Mouse (Mus musculus) mature B cell (primary cell): ENCODE results near the gene Efemp2.

Experiments used
- in situ Hi-C: fragments of 300-500 bp; cut with MboI; formaldehyde crosslinking; loops from 2 replicates; pipeline ENCODE4 v1.14.3; 2019

Gene Efemp2

DNA sequence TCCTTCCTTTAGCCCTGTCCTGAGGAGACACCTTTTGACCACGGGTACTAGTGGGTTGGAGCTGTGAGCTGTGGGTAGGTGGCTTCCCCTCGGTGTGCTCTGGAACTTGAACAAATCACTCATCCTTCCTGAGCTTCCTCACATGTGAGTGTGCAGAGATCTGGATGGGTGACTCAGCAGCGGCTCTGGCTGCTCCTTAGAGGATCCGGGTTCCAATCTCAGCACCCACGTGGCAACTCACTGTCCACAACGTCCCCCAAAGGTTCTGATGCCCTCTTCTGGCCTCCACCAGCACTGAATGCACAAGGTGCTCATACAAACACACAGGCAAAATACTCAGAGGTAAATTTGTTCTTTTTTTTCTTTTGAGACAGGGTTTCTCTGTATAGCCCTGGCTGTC lies 22.0 kb upstream of the Efemp2 start:
- in situ Hi-C loops = no loop called here

DNA sequence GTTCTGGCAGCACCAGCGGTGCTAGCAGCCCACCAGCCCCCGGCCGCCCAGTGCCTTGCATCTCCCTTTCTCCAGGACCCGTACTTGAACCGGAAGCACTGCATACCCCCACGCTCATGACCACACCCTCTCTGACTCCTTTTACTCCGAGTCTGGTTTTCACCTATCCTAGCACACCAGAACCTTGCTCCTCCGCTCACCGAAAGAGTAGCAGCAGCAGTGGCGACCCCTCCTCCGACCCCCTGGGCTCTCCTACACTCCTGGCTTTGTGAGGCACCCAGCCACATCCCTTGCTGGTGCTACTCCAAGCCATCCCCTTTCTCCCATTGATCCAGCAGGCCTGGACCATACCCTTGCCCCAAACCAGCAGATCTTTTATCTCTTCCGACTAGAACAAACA lies 18.7 kb upstream of the Efemp2 start:
- in situ Hi-C loops = no loop called here

DNA sequence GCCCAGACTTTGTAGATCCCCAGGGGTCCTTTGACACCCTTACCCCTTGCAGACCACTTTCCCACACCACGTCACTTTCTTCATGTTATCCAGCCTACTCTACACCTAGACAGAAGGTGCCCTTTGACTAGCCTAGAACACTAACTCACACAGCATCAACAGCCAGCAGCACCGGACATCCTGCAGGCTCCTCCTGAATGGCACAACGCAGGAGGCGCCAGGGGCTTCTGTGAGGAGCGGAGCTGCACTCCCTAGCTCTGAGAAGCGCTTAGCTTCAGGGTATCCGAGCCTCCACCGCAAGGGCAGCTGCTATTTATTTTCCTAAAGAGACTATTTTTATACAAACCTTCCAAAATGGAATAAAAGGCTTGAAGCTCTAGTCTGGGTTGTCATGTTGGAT lies 18.2 kb upstream of the Efemp2 start:
- in situ Hi-C loops = no loop called here

DNA sequence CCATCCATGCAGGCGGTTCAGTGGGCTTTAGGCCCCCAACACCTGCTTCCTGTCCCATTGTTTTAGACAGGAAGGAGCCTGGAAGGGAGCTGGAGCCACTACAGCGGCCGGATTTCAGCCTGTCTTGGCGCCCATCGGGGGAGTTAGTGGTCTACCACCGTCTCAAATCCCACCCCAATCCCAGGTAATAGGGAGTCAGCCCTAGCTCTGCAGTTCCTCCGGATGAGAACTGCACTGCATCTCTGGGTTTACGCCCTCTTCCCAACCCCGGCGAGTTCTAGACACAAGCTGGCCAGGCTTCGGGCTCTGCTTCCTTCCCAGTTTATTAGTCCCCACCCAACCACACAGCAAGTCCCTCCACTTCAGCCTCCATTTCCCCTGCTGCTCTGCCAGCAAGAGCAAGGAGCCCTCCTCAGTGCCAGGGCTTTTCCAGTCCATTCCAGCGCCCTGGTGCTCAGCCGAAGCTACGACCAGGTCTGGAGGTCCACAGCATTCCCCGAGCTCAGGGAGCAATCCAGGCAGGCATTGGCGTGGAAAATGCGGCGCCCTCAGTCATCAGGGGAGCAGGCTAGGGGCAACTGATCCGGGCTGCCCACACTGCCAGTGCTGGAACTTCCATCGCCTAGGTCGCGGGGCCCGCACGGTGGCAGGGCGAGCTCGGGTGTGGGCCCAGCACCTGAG lies 17.4 kb upstream of the Efemp2 start:
- in situ Hi-C loops = no loop called here

DNA sequence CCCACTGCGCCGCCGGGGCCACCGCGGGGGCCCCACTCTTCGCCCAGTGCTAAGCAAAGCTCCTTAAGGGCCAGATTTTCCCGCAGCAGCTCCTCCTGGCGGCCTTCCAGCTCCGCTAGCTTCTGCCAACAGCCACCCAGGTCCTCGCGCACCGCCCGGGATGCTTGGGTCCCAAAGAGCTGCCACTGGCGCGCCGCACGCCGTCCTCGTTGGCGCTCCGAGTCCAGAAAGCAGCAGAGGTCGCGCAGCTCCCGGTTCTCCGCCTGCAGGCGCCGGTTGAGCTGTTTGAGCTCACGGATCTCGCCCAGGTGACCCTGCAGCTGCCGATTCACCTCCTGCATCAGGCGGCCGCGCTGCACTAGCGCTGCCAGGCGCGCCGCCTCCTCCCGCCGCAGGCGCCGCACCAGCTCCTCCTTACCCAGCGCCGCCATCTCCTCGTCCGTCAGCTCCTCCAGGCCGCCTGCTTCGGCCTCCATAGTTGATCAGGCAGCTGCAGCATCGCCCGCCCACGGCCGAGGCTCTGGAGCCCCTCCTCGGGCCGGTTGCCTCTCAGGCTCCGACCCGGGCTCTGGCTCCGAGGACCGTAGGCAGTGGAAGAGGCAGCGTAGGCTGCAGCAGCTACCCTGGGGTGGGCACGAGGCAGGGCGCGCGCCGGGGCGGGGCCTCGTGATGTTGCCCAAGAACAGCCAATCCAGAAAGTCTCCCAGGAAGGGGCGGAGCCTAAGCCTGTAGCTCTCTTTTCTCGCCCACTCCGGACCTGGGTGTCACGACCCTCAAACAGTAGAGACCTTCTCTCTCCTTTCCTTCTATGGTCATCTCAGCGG lies 16.6 kb upstream of the Efemp2 start:
- in situ Hi-C loops = no loop called here

DNA sequence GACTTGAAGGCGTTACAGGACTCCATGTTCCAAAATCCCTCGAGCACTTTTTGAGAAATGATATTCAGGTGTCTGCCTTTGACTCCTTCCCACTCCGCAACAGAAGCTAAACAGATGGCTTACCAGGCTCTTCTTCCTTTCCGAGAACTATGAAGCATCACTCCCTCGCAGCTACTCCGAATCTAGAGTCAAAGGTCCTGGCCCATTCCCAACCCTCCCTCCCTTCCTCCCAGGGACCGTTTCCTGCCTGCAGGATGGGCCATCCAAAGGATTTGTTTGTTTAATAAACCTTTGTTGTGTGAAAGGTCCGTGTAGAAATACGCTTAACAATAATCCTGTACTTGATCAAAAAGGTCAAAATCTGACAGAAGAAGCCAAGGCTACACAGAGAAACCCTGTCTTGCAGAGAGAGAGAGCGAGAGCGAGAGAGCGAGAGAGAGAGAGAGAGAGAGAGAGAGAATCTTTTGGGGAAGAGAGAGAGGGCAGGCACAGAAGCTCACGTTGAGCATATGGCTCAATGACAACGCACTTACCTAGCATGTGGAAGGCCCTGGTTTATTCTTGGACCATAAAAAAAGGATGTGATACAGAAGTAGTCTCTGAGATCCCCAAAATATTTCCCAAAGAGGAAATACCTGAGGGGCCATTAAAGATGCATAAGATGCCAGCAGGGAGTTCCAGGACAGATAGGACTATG lies 15.9 kb upstream of the Efemp2 start, which contains the start of gene Ccdc85b:
Gene Ccdc85b, minus strand, starts transcription at position 149 of the 697 bp plus-strand sequence.
- in situ Hi-C loops = no loop called here

DNA sequence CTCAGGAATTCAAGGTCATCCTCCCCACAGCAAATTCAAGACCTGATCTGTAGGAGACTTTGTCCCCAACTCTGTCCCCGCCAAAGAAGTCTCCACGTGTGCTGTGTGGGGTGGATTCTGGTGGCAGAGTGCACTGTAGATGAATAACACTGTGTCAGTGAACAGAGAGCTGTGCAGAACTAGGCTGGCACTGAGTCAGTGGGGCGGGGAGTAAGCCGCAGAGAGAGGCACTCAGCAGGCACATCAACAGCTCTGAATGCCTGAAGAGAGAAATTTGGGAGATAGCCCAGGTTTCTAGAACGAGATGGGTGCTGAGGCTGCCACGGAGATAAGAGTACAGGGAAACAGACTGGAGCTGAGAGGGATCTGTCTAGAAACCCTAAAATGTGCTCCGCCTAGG lies 14.7 kb upstream of the Efemp2 start:
- in situ Hi-C loops = no loop called here

DNA sequence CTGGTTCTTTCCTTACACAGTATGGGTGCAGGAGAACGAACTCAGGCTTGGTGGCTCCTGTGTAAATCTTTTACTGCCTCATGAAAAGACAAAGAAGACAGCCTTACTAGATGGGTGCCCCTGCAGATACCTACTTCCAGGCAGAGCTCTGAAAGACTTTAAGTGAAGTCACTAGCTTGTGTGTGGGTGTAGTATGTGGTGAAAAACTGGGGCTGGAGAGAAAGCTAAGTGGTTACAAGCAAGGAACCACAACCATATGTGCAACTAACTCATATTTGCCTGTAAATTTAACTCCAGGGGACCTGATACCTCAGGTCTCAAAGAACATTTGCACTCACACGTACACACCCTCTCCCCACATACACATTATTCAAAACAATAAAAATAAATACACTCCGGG lies 13.9 kb upstream of the Efemp2 start:
- in situ Hi-C loops = no loop called here

DNA sequence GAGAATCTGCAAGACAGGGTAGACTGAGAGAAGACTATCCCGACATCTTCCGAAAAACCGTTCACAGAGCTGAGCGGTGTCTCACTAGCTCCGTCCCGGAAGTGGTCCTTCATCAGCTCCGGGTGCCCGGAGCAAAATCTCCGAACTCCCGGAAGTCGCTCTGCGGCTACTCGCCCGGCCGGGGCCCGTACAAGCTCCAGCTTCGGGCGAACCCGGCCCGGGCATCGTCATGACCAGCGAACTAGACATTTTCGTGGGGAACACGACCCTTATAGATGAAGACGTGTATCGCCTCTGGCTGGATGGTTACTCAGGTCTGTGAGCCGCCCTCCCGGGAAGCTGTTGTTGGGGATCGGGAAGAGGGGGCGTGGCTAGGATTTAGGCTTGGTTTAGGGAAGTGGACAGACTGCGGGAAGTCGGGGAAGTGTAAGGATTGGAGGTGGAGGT lies 13.3 kb upstream of the Efemp2 start, which contains the start of gene Fibp:
Gene Fibp, plus strand, starts transcription at position 151 of the 447 bp plus-strand sequence.
- in situ Hi-C loops = no loop called here

DNA sequence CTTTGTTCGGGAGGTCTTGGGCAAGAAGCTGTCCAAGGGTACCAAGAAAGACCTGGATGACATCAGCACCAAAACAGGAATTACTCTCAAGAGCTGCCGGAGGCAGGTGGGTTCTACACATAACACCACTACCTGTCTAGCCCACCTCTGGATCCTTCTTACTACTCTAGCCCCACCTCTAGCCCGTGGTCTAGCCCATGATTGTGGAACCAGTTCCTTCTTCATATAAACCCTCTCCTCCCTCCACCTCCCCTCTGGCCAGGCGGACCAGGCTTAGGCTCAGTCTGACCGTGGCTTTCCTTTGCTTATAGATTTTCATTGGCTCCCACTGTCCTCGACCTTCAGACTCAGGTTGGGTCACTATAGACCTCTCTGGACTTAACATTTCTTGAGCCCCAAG lies 12.3 kb upstream of the Efemp2 start:
- in situ Hi-C loops = no loop called here

DNA sequence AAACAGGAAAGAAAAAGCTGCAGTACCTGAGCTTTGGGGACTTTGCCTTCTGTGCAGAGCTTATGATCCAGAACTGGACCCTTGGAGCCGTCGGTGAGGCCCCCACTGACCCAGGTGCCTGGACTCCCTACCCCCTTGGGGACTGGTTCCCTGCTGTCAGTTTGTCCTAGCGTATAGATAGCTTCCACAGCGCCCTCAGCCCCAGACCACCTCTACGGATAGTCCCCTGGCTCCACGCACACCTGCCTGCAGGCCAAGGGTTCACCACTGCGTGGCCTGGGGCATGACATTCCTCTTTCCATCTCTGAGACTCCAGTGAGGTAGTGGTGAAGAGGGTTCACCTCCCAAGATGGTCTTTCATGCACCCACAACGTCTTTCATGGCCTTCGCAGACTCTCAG lies 10.5 kb upstream of the Efemp2 start:
- in situ Hi-C loops = no loop called here

DNA sequence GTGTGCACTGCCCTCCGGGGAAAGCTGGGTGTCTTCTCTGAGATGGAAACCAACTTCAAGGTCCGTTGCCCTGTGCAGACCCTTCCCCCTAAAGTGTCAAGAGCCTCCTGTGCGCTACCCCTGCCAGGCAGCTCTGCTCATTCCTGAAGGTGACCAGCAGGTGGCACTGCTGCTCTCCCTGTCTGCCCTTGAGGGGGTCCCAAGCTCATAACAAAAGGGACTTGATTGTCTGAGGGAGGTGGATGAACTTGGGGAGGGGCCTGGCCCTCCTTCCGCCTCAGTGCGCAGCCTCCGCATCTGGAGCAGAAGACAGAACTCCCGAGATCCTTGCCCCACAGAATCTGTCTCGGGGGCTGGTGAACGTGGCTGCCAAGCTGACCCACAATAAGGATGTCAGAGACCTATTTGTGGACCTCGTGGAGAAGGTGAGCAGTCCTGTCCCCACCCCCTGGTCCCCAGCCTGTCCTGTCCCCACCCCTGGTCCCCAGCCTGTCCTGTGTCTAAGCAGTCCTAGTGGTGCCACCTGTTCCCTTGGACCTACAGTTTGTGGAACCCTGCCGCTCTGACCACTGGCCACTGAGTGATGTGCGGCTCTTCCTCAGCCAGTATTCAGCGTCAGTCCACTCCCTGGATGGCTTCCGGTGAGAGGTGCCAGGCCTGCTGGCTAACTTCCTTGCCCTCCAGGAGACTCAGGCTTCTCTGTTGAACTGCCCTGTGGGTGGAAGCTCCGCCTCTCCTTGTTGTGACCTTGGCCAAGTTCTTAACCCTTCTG lies 9.8 kb upstream of the Efemp2 start:
- in situ Hi-C loops = no loop called here

DNA sequence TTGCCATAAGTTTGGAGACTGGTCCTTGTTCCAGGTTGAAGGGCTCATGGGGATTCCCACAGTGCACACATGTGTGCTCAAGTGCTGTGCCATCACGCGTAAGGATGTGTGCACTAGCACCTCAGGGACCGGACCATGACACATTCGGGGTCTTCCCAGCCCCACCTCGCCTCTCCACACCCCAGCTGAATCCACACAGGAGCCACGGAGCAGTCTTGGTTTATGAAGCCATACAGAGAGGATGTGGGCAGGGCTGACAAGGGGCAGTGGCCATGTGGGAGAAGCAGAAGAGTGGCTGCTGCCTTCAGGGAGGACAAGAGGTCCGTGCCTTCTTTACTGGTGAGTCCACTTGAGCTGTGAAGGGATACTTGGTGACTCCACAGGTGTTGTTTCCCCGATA lies 8.7 kb upstream of the Efemp2 start:
- in situ Hi-C loops = no loop called here

DNA sequence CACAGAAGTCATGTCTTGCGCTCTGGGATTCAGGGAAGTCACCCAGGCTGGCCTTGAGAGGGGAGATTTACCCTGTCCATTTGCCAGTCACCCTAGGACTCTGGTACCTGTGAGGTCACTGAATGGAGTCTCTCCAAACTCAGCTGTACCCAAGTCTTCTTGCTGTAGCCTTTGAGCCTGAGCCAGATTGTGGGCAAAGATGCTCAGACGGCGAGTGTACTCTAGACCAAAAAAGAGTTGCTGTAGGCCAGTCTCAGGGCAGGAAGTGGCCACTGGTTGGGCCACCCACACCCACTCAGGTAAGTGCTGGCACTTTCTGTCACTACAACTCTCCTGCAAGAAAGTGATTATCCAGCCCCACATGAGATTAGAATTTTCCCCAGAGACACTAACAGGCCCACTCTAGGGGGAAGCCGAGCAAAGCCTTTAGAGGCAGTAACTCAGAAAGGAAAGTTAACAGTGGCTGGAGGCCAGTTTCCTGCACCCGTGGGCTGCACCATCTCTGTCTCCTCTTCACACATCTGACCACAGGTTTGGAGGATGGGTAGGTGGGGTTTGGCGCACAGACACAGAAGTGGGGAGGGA lies 6.7 kb upstream of the Efemp2 start:
- in situ Hi-C loops = no loop called here

DNA sequence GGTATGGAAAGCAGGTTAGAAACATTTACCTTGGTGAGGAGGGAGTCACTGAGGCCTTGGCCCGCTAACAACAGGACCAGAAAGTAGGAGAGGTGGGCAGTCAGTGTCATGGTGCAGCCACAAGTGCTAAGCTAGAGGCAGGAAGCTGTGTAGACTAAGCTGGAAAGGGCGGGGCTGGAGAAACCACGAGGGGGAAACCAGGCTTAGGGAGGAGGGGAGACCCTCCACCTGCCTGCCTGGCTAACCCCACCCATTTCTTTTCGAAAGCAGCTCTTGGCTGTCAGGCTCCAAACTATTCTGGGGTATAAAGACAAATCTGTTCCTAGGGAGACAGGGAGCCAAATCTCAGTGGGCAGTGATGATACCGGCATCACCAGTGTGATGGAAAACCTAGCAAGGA lies 5.4 kb upstream of the Efemp2 start, which contains the start of gene Ctsw:
Gene Ctsw, minus strand, starts transcription at position 134 of the 400 bp plus-strand sequence.
- in situ Hi-C loops = no loop called here

DNA sequence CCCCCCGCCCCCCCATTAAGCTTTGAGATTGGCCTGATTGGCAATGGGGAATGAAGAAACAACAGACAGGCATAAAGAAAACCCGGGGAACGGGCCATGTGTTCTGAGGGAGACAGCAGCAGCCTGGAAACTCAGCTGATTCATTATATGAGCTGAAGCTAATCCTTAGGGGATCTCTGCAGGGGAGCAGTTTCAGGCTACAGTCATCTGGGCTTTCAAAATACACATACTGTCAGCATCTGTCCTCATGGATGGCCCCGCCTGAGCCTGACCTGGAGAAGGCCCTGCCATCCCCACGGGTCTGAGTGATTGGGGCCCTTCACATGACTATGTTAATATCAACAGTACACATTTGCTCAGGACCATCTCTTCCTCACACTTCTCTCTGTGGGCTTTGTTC lies 1.9 kb upstream of the Efemp2 start:
- in situ Hi-C loops = no loop called here

DNA sequence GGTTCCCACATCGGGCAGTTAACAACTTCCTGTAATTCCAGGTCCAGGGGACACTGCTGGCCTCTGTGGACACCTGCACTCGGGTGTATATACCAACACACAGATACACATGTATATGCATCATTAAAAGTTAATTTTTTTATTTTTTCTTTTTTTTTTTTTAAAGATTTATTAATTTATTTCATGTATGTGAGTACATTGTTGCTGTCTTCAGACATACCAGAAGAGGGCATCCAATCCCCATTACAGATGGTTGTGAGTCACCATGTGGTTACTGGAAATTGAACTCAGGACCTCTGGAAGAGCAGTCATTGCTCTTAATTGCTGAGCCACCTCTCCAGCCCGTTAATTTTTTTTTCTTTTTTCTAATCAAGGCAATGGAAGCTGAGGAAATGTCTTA lies 897 bp upstream of the Efemp2 start:
- in situ Hi-C loops = no loop called here

DNA sequence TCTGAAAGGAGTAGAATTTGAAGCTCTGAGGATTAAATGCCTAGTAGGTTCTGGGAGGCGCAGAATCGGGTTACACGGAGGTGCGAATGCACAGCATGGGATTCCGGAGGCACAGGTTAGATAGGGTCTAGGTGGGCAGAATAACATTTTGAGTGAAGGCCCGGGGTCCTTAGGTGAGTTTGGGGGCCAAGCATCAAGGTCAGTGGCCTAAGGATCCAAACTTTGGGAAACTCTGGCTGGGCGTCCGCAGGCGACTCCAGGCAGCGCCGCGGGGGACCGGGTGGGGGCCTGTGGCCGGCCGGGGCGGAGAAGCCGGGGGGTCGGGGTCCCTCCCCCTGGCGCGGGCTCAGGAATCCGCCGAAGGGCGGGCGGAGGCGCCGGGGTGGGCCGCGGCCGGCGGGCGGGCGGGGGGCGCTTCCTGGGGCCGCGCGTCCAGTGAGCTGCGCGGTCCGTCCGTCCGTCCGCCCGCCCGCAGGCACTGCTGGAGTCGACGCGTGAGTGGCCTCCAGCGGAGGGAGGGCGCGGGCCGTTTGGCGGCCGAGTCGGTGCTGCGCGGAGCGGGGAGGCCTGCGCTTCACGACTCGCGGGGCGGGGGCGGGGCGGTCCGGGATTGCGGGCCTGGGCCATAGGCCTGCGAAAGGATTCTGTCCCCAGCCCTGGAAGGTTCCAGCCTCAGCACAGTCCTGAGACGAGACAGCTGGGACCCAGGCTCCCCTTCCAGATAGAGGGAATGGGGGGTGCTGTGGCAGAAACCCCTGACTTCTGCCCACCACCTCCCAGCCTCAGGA lies 721 bp downstream of the Efemp2 start:
- in situ Hi-C loops = no loop called here

DNA sequence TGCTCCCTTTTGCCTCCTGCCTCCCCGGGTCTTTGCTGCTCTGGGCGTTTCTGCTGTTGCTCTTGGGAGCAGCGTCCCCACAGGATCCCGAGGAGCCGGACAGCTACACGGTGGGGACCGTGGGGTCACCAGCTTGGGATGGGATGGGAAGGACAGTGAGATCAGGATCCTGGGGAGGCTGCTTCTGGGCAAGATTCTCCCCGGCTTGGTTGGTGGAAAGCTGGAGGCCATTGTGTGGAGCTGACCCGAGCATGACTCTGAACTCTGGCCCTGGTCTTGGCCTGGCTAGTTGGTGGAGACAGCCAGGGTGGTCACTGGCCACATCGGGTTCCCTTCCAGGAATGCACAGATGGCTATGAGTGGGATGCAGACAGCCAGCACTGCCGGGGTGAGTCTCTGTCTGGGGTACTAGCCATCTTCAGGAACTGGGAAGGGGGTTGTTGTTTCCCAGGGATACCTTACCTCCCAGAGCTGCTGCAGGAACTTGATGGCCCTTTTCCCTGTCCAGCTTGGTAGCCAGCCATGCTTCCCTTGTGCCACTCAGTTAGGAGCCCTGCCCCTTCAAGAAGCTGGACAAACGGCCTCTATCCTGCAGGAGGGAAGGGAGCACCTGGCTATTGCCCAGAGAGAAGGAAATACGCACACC lies 1.4 kb downstream of the Efemp2 start:
- in situ Hi-C loops = no loop called here

DNA sequence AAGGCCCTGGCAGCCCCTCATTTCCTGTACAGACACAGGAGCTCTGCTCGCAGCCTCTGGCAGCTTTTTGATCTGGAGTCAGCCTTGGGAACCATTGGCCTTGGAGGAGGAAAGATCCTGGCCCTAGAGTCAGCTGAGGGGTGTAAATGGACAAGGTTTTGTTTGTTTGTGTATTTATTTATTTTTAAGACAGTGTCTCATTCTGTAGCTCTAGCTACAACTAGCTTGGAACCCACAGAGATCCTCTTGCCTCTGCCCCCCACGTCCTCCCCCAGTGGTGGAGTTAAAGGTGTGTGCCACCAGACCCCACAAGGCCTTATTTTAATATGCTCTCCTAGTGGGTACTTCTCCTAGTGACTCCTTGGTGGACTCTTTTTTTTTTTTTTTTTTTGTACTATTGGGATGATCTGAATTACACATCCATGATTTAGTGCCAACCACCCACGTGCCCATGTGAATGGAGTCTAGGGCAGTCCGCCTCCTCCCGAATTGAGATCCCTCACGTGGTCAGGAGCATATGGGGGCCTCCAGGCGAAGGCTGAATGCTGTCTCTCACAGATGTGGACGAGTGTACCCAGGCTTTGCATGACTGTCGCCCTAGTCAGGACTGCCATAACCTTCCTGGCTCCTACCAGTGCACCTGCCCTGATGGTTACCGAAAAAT lies 3.4 kb downstream of the Efemp2 start:
- in situ Hi-C loops = no loop called here
